ENCODE assay signal across 21 mouse cellular contexts in the genomic region with DNA sequence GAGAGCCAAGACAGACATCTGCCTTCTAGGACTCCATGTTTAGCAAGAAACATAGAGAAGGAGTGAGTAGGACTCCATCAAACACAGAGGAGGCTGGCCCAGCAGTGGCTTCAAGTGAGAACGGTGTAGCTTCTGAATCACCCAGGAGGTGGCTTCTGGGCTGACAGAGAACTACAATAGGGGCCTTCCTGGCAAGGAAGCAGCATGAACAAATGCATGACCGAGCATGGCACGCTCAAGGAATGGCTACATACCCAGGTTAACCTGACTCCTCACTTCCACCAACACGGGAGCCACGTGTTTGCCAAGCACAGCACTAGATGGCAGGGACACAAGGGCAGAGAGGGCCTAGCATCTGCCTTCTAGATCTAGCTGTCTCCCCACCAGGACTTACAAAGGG.
A peak's percentile ranks its signal among the peaks of the same experiment; 100 is the strongest.
DNase-seq lines count a peak whose midpoint lies in the region; ATAC-seq and TF ChIP-seq lines count a peak whose summit lies in the region.
"Had no signal": no experiment of that assay in that cellular context is flagged by ENCODE, and none has a peak within 500 bp of the region (broad histone marks: within the 10 kb centered on the region; RNA-seq: fewer than 3 reads in every experiment).

No protein-coding gene starts in this region.

- WGBS in cerebellum, adult 2 months, result 41% methylated on average over 5 of the region's 5 CpGs
- WGBS in kidney, adult 2 months, result 35% methylated on average over 5 of the region's 5 CpGs
- 68% methylated on average over 5 of the region's 5 CpGs for WGBS in kidney, embryonic 15.5 days

- no peak for ATAC-seq in kidney, embryonic 15.5 days (replicated peaks; ENCODE audit: low FRiP score)
- ATAC-seq in megakaryocyte, adult 5-6 weeks (ENCODE audit: poor library complexity, severe bottlenecking), result no peak
- ATAC-seq: forebrain, embryonic 14.5 days; hindbrain, embryonic 16.5 days had no signal

- H3K9me3 ChIP-seq in kidney, embryonic 15.5 days (replicated peaks), result no peaks in the 10 kb centered on the region
- no peaks in the 10 kb centered on the region for H3K9me3 ChIP-seq in megakaryocyte, embryonic 14.5 days
- H3K9me3 ChIP-seq: embryonic facial prominence, embryonic 15.5 days; forebrain, embryonic 10.5 days; heart, embryonic 10.5 days; hindbrain, embryonic 12.5 days had no signal

- DNase-seq in cerebellum, postnatal 14 days, result peak; percentile 10 to 25
- no peak for DNase-seq in cerebellum, adult 2 months
- DNase-seq in kidney, adult 2 months, result peak; percentile 54
- DNase-seq in adrenal gland, adult 18-20 months (ENCODE audit: low spot score in 2 of 2), result no peak
- DNase-seq: adrenal gland, adult 8-10 months; adrenal gland, postnatal 36 days; cerebellum, adult 9-10 months; gastrocnemius, postnatal 10 days; heart, adult 18-20 months; heart, postnatal 10 days; heart, postnatal 4 days had no signal

- peaks cover 4% of the 10 kb centered on the region; the same call in 1 of the 2 replicates for H3K4me1 ChIP-seq in cerebellum, adult 2 months (ENCODE audit: control insufficient read depth, insufficient read depth, low read length)
- H3K4me1 ChIP-seq in kidney, adult 2 months (ENCODE audit: control insufficient read depth, insufficient read depth, low read length), result no peaks in the 10 kb centered on the region
- H3K4me1 ChIP-seq in kidney, embryonic 15.5 days, result no peaks in the 10 kb centered on the region
- H3K4me1 ChIP-seq in megakaryocyte, embryonic 14.5 days, result peaks cover 13% of the 10 kb centered on the region
- H3K4me1 ChIP-seq: embryonic facial prominence, embryonic 15.5 days; heart, embryonic 10.5 days; hindbrain, embryonic 12.5 days had no signal

- no peak for TF ChIP-seq POLR2A in cerebellum, adult 2 months (IDR thresholded peaks at IDR 0.05; ENCODE audit: borderline replicate concordance, insufficient read depth, low read length)
- no peak for TF ChIP-seq POLR2A in kidney, adult 2 months (IDR thresholded peaks at IDR 0.05; ENCODE audit: low read depth, low read length)

- no peak overlapping the region for H3K9ac ChIP-seq in kidney, embryonic 15.5 days
- H3K9ac ChIP-seq: embryonic facial prominence, embryonic 15.5 days; hindbrain, embryonic 12.5 days had no signal

- H3K27me3 ChIP-seq in cerebellum, adult 2 months (ENCODE audit: control insufficient read depth, insufficient read depth, low read length), result no peaks in the 10 kb centered on the region
- no peaks in the 10 kb centered on the region; the same call in 1 of the 2 replicates for H3K27me3 ChIP-seq in kidney, adult 2 months (replicated peaks; ENCODE audit: control insufficient read depth, insufficient read depth, low read length)
- no peaks in the 10 kb centered on the region for H3K27me3 ChIP-seq in kidney, embryonic 15.5 days
- H3K27me3 ChIP-seq in megakaryocyte, embryonic 14.5 days (replicated peaks), result peaks cover 1% of the 10 kb centered on the region
- H3K27me3 ChIP-seq: embryonic facial prominence, embryonic 15.5 days; hindbrain, embryonic 12.5 days had no signal

- no peak overlapping the region for H3K4me3 ChIP-seq in cerebellum, adult 2 months (replicated peaks; ENCODE audit: insufficient read depth, low read depth, low read length)
- no peak overlapping the region for H3K4me3 ChIP-seq in kidney, adult 2 months (ENCODE audit: insufficient read depth, low read depth, low read length)
- no peak overlapping the region for H3K4me3 ChIP-seq in kidney, embryonic 15.5 days (replicated peaks)
- peak overlapping the region; percentile 21 for H3K4me3 ChIP-seq in megakaryocyte, embryonic 14.5 days (replicated peaks)
- H3K4me3 ChIP-seq: embryonic facial prominence, embryonic 15.5 days; erythroblast, embryonic 14.5 days; forebrain, embryonic 10.5 days; heart, embryonic 10.5 days; hindbrain, embryonic 12.5 days had no signal

- peaks cover 9% of the 10 kb centered on the region for H3K36me3 ChIP-seq in kidney, adult 2 months (ENCODE audit: control insufficient read depth, insufficient read depth, low read length)
- H3K36me3 ChIP-seq in kidney, embryonic 15.5 days, result peaks cover 16% of the 10 kb centered on the region
- peaks cover 72% of the 10 kb centered on the region for H3K36me3 ChIP-seq in megakaryocyte, embryonic 14.5 days (replicated peaks; ENCODE audit: low read length)
- H3K36me3 ChIP-seq: embryonic facial prominence, embryonic 15.5 days; hindbrain, embryonic 12.5 days had no signal

- no peak overlapping the region for H3K27ac ChIP-seq in cerebellum, adult 2 months (ENCODE audit: insufficient read depth, low read length)
- no peak overlapping the region for H3K27ac ChIP-seq in kidney, adult 2 months (ENCODE audit: insufficient read depth, low read depth, low read length)
- H3K27ac ChIP-seq in kidney, embryonic 15.5 days, result no peak overlapping the region
- H3K27ac ChIP-seq: embryonic facial prominence, embryonic 15.5 days; forebrain, embryonic 10.5 days; heart, embryonic 10.5 days; hindbrain, embryonic 12.5 days had no signal

- TF ChIP-seq CTCF in cerebellum, adult 2 months (IDR thresholded peaks at IDR 0.05; ENCODE audit: borderline replicate concordance, insufficient read depth, low read depth, low read length), result no peak
- TF ChIP-seq CTCF in kidney, adult 2 months (conservative IDR thresholded peaks at IDR 0.05; ENCODE audit: insufficient read depth, insufficient read length, low read depth, low read length), result no peak

- H3K4me2 ChIP-seq in kidney, embryonic 15.5 days, result no peak overlapping the region
- H3K4me2 ChIP-seq: embryonic facial prominence, embryonic 15.5 days; hindbrain, embryonic 12.5 days had no signal

Comparison
In these comparisons a context has a peak if more than half of its experiments do, and no peak if none do; other contexts are left out.
1. DNase-seq: peak in cerebellum, postnatal 14 days (2 of 2) and kidney, adult 2 months (single experiment); none in cerebellum, adult 2 months (0 of 2) and adrenal gland, adult 18-20 months (0 of 2).